Mouse (Mus musculus): ENCODE data around the gene Tma16. TPM values are rescaled to one million over a fixed set of nuclear protein-coding genes. Genes with fewer than 3 reads are reported as not detected.

Tma16 gene
- polyA plus RNA-seq, 1 experiment from 2014 or later = 10.7 TPM

DNA sequence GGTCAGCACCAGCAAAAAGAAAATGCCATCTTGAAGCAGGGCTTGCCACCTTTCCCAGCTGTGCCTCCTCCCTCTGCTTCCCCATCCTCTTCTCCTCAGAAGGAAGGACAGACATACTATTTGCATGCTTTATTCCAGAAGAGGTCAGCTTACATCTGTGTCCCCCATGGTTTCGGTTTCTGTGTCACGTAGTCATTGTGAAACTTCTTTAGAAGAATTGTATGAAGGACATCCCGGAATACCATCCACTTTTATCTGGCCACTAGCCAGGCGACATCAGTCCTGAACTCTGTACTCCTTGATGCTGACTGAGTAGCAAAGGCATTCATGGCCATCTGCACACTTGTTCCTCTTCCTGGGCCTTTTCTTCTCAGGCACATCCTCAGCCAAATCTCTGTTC is 47.9 kb downstream of the Tma16 start:
- ATAC-seq (ENCODE audit: low FRiP score, low TSS enrichment) = no peak
- no peak overlapping the region for H3K9ac ChIP-seq (replicated peaks; ENCODE audit: low read length)
- H3K4me1 ChIP-seq (ENCODE audit: control insufficient read depth, insufficient read depth, low read length) = no peaks in the 10 kb centered on the region
- no peak overlapping the region for H3K4me2 ChIP-seq (ENCODE audit: low read length)
- no peak overlapping the region for H3K4me3 ChIP-seq (replicated peaks; ENCODE audit: low read depth, low read length)
- WGBS = 87% methylated on average over 4 of the region's 4 CpGs
- H3K27ac ChIP-seq (replicated peaks; ENCODE audit: low read depth, low read length) = no peak overlapping the region
- H3K27me3 ChIP-seq (ENCODE audit: control insufficient read depth, insufficient read depth, low read length) = no peaks in the 10 kb centered on the region
- no peaks in the 10 kb centered on the region for H3K9me3 ChIP-seq (ENCODE audit: control insufficient read depth, low read length)
- DNase-seq = no peak
- no peaks in the 10 kb centered on the region for H3K36me3 ChIP-seq (ENCODE audit: control insufficient read depth, insufficient read depth, low read length)

GRCm38 (mm10) chr8:66437929-66438328 is 48.4 kb downstream of the Tma16 start:
- DNase-seq = no peak
- Histone ChIP-seq H3K4me2 (ENCODE audit: low read length) (no peak overlapping the region), H3K9ac (replicated peaks; ENCODE audit: low read length) (no peak overlapping the region), H3K36me3 (ENCODE audit: control insufficient read depth, insufficient read depth, low read length) (no peaks in the 10 kb centered on the region), H3K4me3 (replicated peaks; ENCODE audit: low read depth, low read length) (no peak overlapping the region), H3K27me3 (ENCODE audit: control insufficient read depth, insufficient read depth, low read length) (no peaks in the 10 kb centered on the region), H3K9me3 (ENCODE audit: control insufficient read depth, low read length) (no peaks in the 10 kb centered on the region), H3K4me1 (ENCODE audit: control insufficient read depth, insufficient read depth, low read length) (no peaks in the 10 kb centered on the region), H3K27ac (replicated peaks; ENCODE audit: low read depth, low read length) (no peak overlapping the region)
- 91% methylated on average over 3 of the region's 3 CpGs for WGBS
- no peak for ATAC-seq (ENCODE audit: low FRiP score, low TSS enrichment)

DNA sequence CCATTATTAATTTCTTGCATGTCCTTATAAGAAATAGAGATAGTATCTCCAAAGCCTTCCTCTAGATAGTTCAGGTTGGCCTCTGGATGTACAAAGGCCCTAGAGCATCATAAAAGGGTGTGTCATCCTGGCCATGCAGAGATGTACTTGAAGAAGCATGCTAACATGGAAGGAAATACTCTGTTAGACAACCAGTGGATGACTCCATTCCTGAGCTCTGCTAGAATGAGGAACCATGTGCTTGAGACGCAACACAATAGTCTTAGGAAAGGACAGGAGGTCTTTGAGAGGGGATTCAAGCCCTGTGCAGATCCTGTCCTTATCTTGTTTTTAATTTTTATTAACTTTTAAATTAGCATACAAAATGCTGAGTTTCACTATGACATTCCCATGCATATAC is 49.5 kb downstream of the Tma16 start:
- H3K27me3 ChIP-seq (ENCODE audit: control insufficient read depth, insufficient read depth, low read length) = no peaks in the 10 kb centered on the region
- no peak overlapping the region for H3K4me2 ChIP-seq (ENCODE audit: low read length)
- 100% methylated on average over 1 of the region's 1 CpGs for WGBS
- ATAC-seq (ENCODE audit: low FRiP score, low TSS enrichment) (no peak), DNase-seq (no peak)
- no peaks in the 10 kb centered on the region for H3K4me1 ChIP-seq (ENCODE audit: control insufficient read depth, insufficient read depth, low read length)
- H3K27ac ChIP-seq (replicated peaks; ENCODE audit: low read depth, low read length) = no peak overlapping the region
- H3K9me3 ChIP-seq (ENCODE audit: control insufficient read depth, low read length) = no peaks in the 10 kb centered on the region
- no peak overlapping the region for H3K4me3 ChIP-seq (replicated peaks; ENCODE audit: low read depth, low read length)
- H3K9ac ChIP-seq (replicated peaks; ENCODE audit: low read length) = no peak overlapping the region
- no peaks in the 10 kb centered on the region for H3K36me3 ChIP-seq (ENCODE audit: control insufficient read depth, insufficient read depth, low read length)

GRCm38 (mm10) chr8:66433577-66433976 is 52.8 kb downstream of the Tma16 start:
- DNase-seq (no peak), ATAC-seq (ENCODE audit: low FRiP score, low TSS enrichment) (no peak)
- H3K4me3 ChIP-seq (replicated peaks; ENCODE audit: low read depth, low read length) = no peak overlapping the region
- no peaks in the 10 kb centered on the region for H3K36me3 ChIP-seq (ENCODE audit: control insufficient read depth, insufficient read depth, low read length)
- no peaks in the 10 kb centered on the region for H3K27me3 ChIP-seq (ENCODE audit: control insufficient read depth, insufficient read depth, low read length)
- no peak overlapping the region for H3K27ac ChIP-seq (replicated peaks; ENCODE audit: low read depth, low read length)
- H3K9me3 ChIP-seq (ENCODE audit: control insufficient read depth, low read length) = no peaks in the 10 kb centered on the region
- no peaks in the 10 kb centered on the region for H3K4me1 ChIP-seq (ENCODE audit: control insufficient read depth, insufficient read depth, low read length)
- no peak overlapping the region for H3K4me2 ChIP-seq (ENCODE audit: low read length)
- H3K9ac ChIP-seq (replicated peaks; ENCODE audit: low read length) = no peak overlapping the region

GRCm38 (mm10) chr8:66430639-66431038 is 55.7 kb downstream of the Tma16 start:
- Histone ChIP-seq H3K4me1 (ENCODE audit: control insufficient read depth, insufficient read depth, low read length) (no peaks in the 10 kb centered on the region), H3K36me3 (ENCODE audit: control insufficient read depth, insufficient read depth, low read length) (no peaks in the 10 kb centered on the region), H3K4me2 (ENCODE audit: low read length) (no peak overlapping the region), H3K9ac (replicated peaks; ENCODE audit: low read length) (no peak overlapping the region), H3K9me3 (ENCODE audit: control insufficient read depth, low read length) (no peaks in the 10 kb centered on the region), H3K27me3 (ENCODE audit: control insufficient read depth, insufficient read depth, low read length) (no peaks in the 10 kb centered on the region), H3K27ac (replicated peaks; ENCODE audit: low read depth, low read length) (no peak overlapping the region), H3K4me3 (replicated peaks; ENCODE audit: low read depth, low read length) (no peak overlapping the region)
- DNase-seq (no peak), ATAC-seq (ENCODE audit: low FRiP score, low TSS enrichment) (no peak)
- WGBS = 78% methylated on average over 2 of the region's 2 CpGs

Other genes with a start within 250 kb of the Tma16 start
- gene Tktl2, start 25.2 kb upstream of the Tma16 start, polyA plus RNA-seq (2014; fragmentation: Nextera tagmentation; extraction: Ambion mirVana) = 0.04 TPM in 1 of 2 replicates, not detected in the other
- 1.3 and 1.8 TPM in 2 replicates for gene Npy5r, start 201.6 kb upstream of the Tma16 start, polyA plus RNA-seq (2014; fragmentation: Nextera tagmentation; extraction: Ambion mirVana)
- 2.0 and 4.5 TPM in 2 replicates for gene Npy1r, start 210.7 kb upstream of the Tma16 start, polyA plus RNA-seq (2014; fragmentation: Nextera tagmentation; extraction: Ambion mirVana)